Mouse (Mus musculus) thymus, postnatal 4 days (tissue): ENCODE measurements around the gene Fam229a.

Experiments used
- DNase-seq: peaks from one replicate; pipeline ENCODE4 v3.0.0; 2021

The Fam229a gene

GRCm38 (mm10) chr4:129495672-129496562 lies 4.9 kb downstream of the Fam229a start:
- DNase-seq, result no peak

DNA sequence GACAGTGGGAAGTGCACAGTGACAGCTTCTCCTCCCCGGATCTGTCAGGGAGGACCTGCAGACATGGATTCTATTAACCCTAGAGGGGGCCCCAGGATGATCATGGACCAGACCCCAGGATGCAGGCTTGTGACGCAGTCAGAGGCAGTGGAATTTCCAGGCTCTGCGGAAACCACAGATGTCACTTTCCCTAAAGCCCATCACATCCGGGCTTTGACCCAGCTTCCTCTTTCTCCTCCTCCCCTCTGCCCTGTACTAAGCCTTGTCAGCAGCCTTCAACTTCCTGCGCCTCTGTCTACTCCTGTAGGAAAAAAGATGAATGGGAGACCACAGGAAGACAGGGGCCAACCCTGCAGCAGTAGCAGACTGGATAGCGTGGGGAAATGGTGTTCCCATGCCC lies 5.6 kb downstream of the Fam229a start:
- peak; percentile 27 for DNase-seq

- DNase-seq, result no peak
Measured at GRCm38 (mm10) chr4:129498941-129499340, 8.0 kb downstream of the Fam229a start.

GRCm38 (mm10) chr4:129500017-129500416 lies 9.0 kb downstream of the Fam229a start:
- no peak for DNase-seq

DNA sequence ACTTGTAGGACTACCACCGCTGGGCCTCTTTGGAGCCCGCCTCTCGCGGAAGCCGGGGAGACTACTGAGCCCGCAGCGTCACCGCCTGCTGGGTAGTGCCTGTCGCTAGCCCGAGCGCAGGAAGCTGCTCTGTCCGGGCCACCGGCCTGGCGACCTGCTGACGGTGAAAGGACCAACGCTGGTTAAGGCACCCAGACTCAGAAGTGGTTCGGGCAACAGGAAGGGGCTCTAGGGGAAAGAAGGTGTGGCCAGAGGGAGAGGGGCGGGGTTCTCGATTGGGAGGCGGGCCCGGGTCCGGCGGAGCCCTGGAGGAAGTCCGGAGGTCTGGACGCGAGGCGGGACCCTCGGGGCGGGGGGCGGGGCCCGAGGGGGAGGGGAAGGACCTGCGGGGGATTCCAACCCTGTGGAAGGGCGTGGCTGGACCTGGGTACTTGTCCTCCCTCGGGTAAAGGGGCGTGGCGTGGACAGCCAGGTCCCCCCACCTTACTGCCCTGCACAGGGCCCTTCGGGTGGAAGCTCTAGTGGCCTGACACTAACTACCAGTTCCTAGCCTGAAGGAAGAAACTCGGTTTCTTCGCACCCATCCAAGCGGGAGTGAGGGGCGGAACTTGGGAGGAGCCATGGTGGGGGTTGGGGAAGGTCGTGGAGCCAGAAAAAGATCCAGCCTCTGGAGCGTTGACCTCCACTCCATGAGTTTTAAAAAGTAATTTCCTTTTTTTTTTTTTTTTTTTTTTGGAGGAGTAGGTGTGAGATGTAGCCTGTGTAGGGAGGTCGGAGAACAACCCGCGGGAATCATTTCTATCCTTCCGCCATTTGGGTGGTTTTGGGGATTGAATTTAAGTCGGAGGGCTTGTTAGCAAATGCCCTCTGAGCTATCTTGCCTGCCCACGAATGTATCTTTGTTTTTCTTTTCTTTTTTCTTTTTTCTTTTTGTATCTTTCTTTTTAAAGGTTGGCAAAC lies 9.9 kb downstream of the Fam229a start:
- DNase-seq, result peak; percentile 81

DNA sequence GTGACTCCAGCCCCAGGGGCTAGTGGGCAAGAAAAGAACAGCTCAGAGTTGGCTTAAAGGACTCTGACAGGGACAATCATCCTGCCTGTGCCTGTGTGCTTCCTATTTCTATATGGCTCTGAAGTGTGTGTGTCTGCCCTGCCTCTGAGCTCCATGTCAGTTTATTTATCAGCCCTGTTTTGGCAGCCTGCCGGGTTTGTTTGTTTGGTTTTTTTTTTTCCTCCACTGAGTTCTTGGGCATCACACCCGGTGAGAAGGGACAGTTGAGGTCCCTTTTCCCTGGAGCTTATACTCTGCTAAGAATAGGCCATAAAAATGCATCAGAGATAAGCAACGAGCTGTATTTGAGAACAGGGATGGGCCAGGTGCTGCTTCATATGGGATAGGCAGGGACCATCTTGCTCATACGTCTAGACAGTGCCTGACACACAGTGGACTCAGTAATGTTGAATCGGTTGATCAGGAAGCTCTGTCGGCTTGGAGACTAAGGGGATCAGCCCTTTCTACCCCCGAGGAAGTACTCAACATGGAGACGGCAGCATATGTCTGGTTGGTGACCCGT lies 11.4 kb downstream of the Fam229a start:
- DNase-seq, result no peak

GRCm38 (mm10) chr4:129502901-129503444 lies 12.0 kb downstream of the Fam229a start:
- DNase-seq, result no peak

DNA sequence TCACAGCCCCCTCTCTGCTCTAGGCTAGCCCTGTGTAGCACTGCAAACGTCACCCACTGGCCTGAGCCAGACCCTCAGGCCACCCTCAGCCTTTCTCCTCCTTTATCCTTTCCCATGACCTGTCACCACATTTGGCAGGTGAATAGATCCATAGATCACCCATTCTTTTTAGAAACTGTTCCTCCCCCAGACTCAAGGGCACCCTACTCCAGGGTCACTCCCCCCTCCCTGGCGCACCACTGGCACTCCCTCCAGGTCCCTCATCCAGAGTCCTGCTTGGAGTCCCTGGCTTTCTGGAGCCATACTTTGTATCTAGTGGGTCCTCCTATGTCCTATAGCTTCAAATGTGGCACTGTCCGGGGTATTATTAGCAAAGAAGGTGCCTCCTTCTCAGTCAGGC lies 14.5 kb downstream of the Fam229a start:
- no peak for DNase-seq

GRCm38 (mm10) chr4:129507434-129508236 lies 16.6 kb downstream of the Fam229a start:
- DNase-seq, result no peak

GRCm38 (mm10) chr4:129508237-129508515 lies 17.2 kb downstream of the Fam229a start:
- no peak for DNase-seq

DNA sequence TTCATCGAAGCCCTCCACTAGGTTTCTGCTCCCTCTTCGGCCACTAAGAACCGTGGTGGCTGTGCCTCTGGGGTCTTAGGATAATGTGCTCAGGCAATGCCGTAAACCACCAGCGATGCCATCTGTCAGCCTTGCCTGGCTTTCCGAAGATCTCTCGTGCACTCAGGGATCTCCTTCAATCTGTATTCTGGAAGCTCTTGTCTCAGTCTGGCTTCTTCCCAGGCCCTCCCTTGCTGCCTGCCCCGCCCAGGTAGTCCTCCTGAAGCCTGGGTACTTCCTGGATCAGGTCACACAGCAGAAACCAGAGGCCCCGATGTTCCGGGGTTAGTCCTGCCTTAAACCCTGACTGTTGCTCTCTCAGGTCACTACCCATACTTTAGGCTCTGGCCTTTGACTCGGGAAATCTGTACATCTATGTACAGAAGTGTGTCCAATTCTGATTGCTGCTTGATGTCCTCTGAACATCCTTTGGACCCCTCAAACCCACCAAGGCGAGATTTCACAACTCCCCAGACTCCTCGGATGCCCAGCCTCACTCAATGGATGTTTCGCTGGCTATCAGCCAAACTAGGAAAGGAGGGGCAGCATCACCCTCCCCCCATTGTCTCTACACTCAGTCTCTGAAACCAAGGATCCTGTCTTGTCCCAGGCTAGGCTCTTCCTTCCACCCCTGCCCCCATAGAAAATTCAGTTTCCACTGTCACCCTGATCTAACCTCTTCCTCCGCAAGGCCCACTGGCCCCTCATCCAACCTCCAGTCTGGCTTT lies 18.0 kb downstream of the Fam229a start:
- no peak for DNase-seq

- DNase-seq, result no peak
Measured at GRCm38 (mm10) chr4:129509650-129510049, 18.7 kb downstream of the Fam229a start.

DNA sequence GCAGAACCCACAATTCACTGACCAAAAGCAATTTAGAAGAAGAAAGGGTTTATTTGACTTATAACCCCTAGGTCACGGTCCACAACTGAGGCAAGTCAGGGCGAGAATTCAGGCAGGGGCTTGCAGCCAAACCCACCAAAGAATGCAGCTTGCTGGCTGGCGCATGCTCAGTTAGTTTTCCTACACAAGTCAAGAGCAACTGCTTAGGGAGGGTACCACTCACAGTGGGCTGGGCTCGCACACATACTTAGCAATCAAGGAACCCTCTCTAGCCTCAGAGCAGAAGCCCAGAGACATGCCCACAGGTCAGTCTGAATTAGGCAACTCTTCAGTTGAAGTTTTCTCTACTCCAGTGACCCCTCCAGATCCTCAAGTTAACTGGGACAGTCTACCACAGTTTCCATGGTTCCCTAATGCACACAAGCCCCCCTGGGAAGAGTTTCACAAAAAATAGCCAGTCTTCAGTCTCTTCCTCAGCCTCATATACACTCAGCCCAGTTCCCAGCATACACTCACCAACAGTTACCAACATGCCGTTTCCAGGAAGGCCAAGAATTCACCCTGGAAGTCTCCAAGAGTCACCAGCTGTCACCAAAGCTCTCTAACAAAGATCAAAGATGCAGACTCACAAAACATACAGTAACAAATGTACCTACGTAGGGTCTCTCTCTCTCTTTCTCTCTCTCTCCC lies 19.9 kb downstream of the Fam229a start:
- DNase-seq, result no peak

GRCm38 (mm10) chr4:129511413-129512096 lies 20.6 kb downstream of the Fam229a start:
- DNase-seq, result no peak

DNA sequence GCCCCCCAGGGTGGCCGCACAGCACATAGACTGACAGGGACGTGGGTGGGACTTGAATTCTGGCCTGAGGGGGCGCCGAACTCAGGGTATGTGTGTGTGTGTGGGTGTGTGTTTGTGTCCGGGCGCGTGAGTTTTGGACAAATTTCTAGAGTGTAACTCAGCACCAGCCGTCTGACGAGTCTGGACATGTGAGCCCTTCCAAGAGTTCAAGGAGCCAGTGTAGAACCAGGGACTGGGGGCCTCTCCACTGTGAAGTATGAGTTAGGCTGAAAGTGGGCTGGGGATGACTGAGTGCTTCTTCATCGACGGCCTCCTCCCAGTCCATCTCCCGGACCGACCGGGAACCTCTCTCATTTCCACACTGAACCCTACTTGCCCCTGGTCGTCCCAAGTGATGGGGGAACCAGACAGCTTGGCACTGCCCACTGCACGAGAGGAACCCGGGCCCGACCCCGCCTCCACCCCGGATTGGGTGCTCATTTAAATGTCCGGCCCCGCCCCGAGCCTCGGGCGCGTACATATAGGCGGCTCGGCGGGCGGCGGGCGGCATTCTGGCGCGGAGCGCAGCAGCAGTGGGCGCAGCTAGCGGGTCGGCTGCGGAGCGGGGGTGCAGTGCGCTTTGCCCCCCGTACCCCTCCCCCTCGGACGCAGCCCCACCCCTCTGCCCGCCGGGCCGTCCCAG lies 22.2 kb downstream of the Fam229a start, which contains the start of gene Marcksl1:
Marcksl1 (plus strand) TSS at position 496 of the 682 bp plus-strand sequence.
- DNase-seq, result peak; percentile 98

DNA sequence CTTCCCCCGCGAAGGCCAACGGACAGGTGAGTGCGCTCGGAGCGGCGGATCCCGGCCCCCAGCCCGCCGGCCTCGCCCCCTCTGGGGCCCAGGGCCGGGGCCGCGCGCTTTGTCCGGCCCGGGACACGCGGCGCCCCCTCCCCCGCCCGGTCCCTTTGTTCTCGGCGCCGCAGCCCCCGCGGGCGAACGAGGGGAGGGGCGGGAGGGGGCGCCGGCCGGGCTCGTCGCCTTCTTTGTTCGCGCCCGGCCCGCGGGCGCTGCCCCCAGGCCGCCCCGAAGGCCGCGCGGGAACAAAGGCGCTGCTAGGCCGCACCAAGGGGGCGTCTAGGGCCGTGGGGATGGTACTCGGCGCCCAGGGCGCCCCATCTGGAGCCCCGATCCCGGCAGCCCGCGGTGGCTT lies 22.9 kb downstream of the Fam229a start:
- no peak for DNase-seq

DNA sequence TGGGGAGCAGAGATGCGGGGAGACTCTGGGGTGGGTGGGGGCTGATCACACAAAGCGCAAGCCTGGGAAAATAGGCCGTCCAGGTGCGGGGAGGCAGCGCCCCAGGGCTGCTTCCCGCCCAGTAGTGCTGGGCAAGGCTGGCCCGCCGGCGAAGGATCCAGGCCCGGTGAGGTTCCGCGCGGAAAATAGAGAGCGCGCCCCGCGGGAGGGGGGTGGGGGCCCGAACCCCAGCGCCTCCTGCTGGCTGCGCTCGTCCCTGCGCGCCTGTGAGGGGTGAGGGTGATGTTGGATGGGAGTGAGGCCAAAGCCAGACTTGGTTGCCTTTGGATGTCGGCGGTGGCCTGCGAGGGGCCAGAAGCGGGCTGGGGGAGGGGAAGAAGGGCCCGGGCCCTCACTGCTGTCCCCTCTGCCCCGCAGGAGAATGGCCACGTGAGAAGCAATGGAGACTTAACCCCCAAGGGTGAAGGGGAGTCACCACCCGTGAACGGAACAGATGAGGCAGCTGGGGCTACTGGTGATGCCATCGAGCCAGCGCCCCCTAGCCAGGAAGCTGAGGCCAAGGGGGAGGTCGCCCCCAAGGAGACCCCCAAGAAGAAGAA lies 23.4 kb downstream of the Fam229a start:
- DNase-seq, result peak; percentile 92

- no peak for DNase-seq
Measured at GRCm38 (mm10) chr4:129516925-129517324, 25.9 kb downstream of the Fam229a start.

DNA sequence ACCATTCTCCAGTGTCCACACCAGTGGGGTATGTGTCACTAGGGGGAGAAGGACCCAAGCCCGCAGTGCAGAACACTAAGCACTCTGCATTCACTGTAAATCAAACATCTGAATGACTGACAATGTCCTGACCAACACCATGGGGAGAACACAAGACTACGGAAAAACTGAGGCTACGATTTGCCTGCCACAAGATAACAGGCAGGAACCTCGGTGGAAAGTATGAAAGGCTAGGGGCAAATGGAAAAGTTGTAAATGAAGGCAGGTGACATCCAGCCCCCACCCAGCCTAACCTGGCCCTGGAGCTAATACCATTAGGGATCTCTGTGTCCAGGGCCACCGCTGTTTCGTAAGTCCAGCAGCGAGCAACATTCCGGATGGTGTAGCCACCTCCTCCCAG lies 27.5 kb downstream of the Fam229a start:
- no peak for DNase-seq
